ENCODE assay signal across 1 mouse cellular context in the genomic region with DNA sequence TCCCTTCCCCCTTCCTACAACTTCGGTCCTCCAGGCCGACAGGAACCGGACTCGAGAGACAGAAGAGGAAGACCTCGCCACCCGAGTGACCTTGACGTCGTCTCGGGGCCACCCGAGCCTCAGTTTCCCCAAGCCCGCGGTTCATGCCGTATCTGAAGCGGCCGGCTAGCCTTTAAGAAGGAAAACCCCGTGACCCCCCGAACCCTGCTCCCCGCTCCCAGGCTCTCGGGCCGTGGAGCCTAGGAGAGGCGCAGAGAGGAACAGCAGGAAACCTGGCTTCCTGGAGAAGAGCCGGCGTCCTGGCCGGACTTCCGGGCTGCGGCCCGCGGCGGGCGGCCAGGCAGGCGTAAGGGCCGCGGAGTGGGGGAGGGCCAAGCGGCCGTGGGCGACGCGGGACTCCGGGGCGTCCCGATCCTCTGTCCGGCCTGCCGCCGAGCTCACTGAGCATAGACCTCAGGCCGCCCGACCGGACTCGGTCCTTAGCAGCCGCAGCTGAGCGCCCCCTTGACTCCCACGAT.
TF ChIP-seq lines count a peak whose summit lies in the region.

No protein-coding gene starts in this region.

TF ChIP-seq in ES-E14, 5 proteins besides CTCF, POLR2A, EP300 and RAD21:
- TF ChIP-seq MAFK (IDR thresholded peaks at IDR 0.05; ENCODE audit: insufficient read depth, low read depth, low read length) (no peak), HCFC1 (IDR thresholded peaks at IDR 0.05; ENCODE audit: borderline replicate concordance, insufficient read depth, low read length) (no peak), ZNF384 (IDR thresholded peaks at IDR 0.05; ENCODE audit: low read depth, low read length) (no peak), CHD2 (IDR thresholded peaks at IDR 0.05; ENCODE audit: low read depth, low read length) (no peak), ZC3H11A (IDR thresholded peaks at IDR 0.05; ENCODE audit: borderline replicate concordance, low read depth, low read length) (no peak)
